Mouse (Mus musculus) stomach, postnatal 0 days (tissue): ENCODE measurements at regions not wholly inside any gene's neighbourhood (a gene's known extent, or its start where the extent isn't known, plus 50 kb on each side); places are given as distances from the start of the nearest gene placed in this dataset.

ENCODE experiments used
- ATAC-seq: fragments of 200-750 bp; cut with Nextera tagmentation; 2 replicates; pipeline ENCODE4 v1.8.0; 2017; ENCODE audit not compliant: low FRiP score, low TSS enrichment
- DNase-seq: peaks from one replicate; pipeline ENCODE4 v3.0.0-alpha.2; 2016; ENCODE audit warnings: low spot score
- H3K27ac ChIP-seq: fragments of 300-500 bp; sonication (generic); replicated peaks from 2 replicates; pipeline ENCODE4 v1.5.1; 2014; ENCODE audit warnings: mild to moderate bottlenecking, control low read depth
- H3K27me3 ChIP-seq: fragments of 300-500 bp; sonication (generic); 2 replicates; pipeline ENCODE4 v1.6.1; 2014; ENCODE audit warnings: low read length; ENCODE audit not compliant: control insufficient read depth, insufficient read depth
- H3K36me3 ChIP-seq: fragments of 300-500 bp; sonication (generic); 2 replicates; pipeline ENCODE4 v1.6.1; 2014; ENCODE audit warnings: low read length, mixed read lengths; ENCODE audit not compliant: control insufficient read depth, insufficient read depth
- H3K4me1 ChIP-seq: fragments of 300-500 bp; sonication (generic); replicated peaks from 2 replicates; pipeline ENCODE4 v1.6.1; 2014; ENCODE audit warnings: antibody characterized with exemption; ENCODE audit not compliant: control insufficient read depth, insufficient read depth
- H3K4me2 ChIP-seq: fragments of 300-500 bp; sonication (generic); replicated peaks from 2 replicates; pipeline ENCODE4 v1.6.1; 2014; ENCODE audit warnings: low read depth, mild to moderate bottlenecking, control low read depth, moderate library complexity
- H3K4me3 ChIP-seq: fragments of 300-500 bp; sonication (generic); 2 replicates; pipeline ENCODE4 v1.5.1; 2014; ENCODE audit warnings: low read depth, low read length, control low read depth
- H3K9ac ChIP-seq: fragments of 300-500 bp; sonication (generic); 2 replicates; pipeline ENCODE4 v1.6.1; 2014; ENCODE audit warnings: mild to moderate bottlenecking, low read length, control low read depth, mixed read lengths
- H3K9me3 ChIP-seq: fragments of 300-500 bp; sonication (generic); 2 replicates; pipeline ENCODE4 v1.6.1; 2016; ENCODE audit warnings: low read length; ENCODE audit not compliant: control insufficient read depth
- CTCF ChIP-seq: IDR thresholded peaks from 2 replicates; pipeline ENCODE4 v1.5.1; 2016; ENCODE audit warnings: antibody characterized with exemption, low read depth, mild to moderate bottlenecking, moderate library complexity
- EP300 ChIP-seq: optimal IDR thresholded peaks from 2 replicates; pipeline ENCODE3; 2016; ENCODE audit warnings: antibody characterized with exemption
- WGBS: fragments of 180-500 bp; shearing (Covaris S2); extraction: QIAGEN DNeasy Blood & Tissue Kit; methylation state at CpG from one replicate; pipeline ENCODE4 v1.1.7; 2014; 5-methylcytosine and 5-hydroxymethylcytosine counted together

DNA sequence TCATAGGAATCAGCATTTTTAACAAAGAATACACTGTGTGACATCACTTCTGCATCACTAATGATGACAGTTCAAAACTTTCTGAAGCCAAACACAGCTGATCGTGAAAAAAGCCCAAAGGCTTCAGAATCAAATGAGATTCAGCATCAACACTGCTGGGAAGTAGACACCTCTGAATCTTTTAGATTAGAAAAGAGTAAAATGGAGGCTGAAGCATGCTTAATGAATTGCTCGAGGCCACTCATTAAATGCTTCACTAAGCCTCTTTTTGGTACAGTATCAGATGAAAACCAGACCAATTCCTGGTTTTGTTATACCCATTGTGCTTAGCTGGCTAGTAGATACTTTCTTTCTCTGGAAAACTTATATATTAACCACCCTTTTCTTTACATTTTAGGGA lies 568.1 kb downstream of the Cenpc1 start:
- Histone ChIP-seq H3K4me2 (no peak overlapping the region), H3K9ac (no peak overlapping the region), H3K27ac (no peak overlapping the region), H3K27me3 (no peaks in the 10 kb centered on the region), H3K4me1 (no peaks in the 10 kb centered on the region), H3K36me3 (no peaks in the 10 kb centered on the region), H3K4me3 (no peak overlapping the region), H3K9me3 (no peaks in the 10 kb centered on the region)
- 72% methylated on average over 2 of the region's 2 CpGs for WGBS
- no peak for DNase-seq
- TF ChIP-seq CTCF (no peak), EP300 (no peak)
- no peak for ATAC-seq

DNA sequence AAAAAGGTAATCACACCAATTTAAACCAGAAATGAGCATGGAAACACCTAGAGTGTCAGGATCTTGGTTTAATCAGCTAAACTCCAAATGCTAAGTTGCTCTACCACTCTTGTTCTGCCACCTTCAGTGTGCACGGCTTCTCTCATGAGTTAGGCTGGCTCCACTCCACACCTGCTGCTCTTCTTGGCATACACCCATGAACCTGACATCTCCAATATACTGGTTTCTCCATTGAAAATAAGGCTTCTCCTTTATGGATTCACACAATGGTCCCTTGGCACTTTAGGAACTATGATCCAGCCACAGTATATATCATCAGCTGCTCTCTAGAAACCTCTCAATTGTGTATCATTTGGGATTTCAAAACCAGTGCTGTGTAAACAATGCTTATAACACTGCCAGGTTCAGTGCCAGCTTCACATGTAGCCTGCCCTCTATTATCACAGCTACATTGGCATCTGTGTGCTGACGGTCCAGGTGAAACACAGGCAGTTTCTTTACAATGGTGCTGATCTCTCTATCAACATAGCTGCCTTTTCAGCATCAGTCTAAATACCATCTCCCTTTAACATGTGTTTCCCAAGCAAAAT lies 579.6 kb downstream of the Cenpc1 start:
- ATAC-seq (no peak), DNase-seq (no peak)
- H3K36me3 ChIP-seq = no peaks in the 10 kb centered on the region
- no peaks in the 10 kb centered on the region for H3K4me1 ChIP-seq
- WGBS = 86% methylated on average over 2 of the region's 2 CpGs
- H3K27ac ChIP-seq = no peak overlapping the region
- H3K9me3 ChIP-seq = no peaks in the 10 kb centered on the region
- H3K27me3 ChIP-seq = no peaks in the 10 kb centered on the region
- TF ChIP-seq EP300 = no peak
- TF ChIP-seq CTCF = no peak
- no peak overlapping the region for H3K4me3 ChIP-seq
- no peak overlapping the region for H3K9ac ChIP-seq
- H3K4me2 ChIP-seq = no peak overlapping the region

DNA sequence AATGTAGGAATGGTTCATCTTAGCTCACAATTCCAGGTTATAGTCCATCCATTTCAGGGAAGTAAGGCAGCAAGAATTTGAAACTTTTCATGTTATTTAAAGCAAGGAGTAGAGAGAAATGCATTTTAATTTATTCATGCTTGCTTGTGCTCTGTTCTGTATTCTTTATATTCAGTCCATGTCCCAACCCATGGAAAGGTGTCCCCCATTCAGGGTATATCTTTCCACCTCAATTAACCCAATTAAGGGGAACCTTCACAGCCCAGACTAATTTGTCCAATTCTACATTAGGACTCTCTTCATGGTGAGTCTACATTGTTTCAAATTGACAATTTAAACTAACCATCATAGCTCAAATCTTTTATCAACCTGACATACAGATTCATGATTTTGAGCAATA lies 580.2 kb downstream of the Cenpc1 start:
- ATAC-seq (no peak), DNase-seq (no peak)
- H3K4me3 ChIP-seq = no peak overlapping the region
- no peak overlapping the region for H3K4me2 ChIP-seq
- no peaks in the 10 kb centered on the region for H3K27me3 ChIP-seq
- no peak overlapping the region for H3K9ac ChIP-seq
- TF ChIP-seq EP300 = no peak
- H3K36me3 ChIP-seq = no peaks in the 10 kb centered on the region
- no peak overlapping the region for H3K27ac ChIP-seq
- H3K4me1 ChIP-seq = no peaks in the 10 kb centered on the region
- H3K9me3 ChIP-seq = no peaks in the 10 kb centered on the region

DNA sequence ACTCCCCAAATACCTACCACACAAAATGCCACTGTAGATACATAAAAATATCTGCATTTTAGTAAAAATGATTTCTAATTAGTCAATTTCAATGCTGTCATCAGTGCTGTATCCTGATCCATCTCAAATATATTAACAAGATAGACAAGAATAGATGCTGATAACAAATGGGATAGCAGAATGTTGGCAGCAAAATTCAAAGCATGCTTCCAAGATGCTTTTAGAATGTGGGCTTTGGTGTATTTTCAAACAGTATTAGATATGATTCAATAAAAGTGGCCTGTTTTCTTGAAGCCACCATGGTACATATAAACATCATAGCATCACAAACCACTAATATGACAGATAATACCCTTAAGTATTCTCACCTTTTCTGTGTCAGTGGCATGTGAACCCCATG lies 597.6 kb downstream of the Cenpc1 start:
- H3K36me3 ChIP-seq = no peaks in the 10 kb centered on the region
- ATAC-seq (no peak), DNase-seq (no peak)
- no peak overlapping the region for H3K27ac ChIP-seq
- H3K9ac ChIP-seq = no peak overlapping the region
- H3K4me3 ChIP-seq = no peak overlapping the region
- H3K4me1 ChIP-seq = no peaks in the 10 kb centered on the region
- no peaks in the 10 kb centered on the region for H3K9me3 ChIP-seq
- H3K4me2 ChIP-seq = no peak overlapping the region
- TF ChIP-seq EP300 (no peak), CTCF (no peak)
- H3K27me3 ChIP-seq = no peaks in the 10 kb centered on the region

DNA sequence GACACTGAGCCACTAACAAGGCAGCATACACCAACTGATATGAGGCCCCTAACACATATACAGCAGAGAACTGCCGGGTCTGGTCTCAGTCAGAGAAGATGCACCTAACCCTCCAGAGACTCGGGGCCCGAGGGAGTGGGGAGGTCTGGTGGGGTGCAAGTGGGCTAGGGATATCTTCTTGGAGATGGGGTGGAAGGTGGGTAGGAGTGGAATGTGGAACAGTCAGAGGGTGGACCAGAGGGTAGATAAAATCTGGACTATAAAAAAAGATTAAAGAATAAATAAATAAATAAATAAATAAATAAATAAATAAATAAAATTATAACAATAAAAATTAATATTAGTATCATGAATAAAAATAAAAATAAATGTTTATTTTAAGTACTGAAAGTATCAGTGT lies 598.2 kb downstream of the Cenpc1 start:
- no peaks in the 10 kb centered on the region for H3K4me1 ChIP-seq
- H3K4me2 ChIP-seq = no peak overlapping the region
- no peaks in the 10 kb centered on the region for H3K27me3 ChIP-seq
- ATAC-seq (no peak), DNase-seq (no peak)
- H3K9ac ChIP-seq = no peak overlapping the region
- no peak for TF ChIP-seq CTCF
- TF ChIP-seq EP300 = no peak
- H3K9me3 ChIP-seq = no peaks in the 10 kb centered on the region
- no peak overlapping the region for H3K4me3 ChIP-seq
- H3K27ac ChIP-seq = no peak overlapping the region
- WGBS = 85% methylated on average over 3 of the region's 3 CpGs
- no peaks in the 10 kb centered on the region for H3K36me3 ChIP-seq
